Mouse (Mus musculus) neural tube, embryonic 14.5 days (tissue): ENCODE data around the gene Slc35e1. TPM values are rescaled to one million over a fixed set of nuclear protein-coding genes. Genes with fewer than 3 reads are reported as not detected.

Experiments used
- ATAC-seq: fragments of 200-750 bp; cut with Nextera tagmentation; 2 replicates; pipeline ENCODE4 v1.8.0; 2017; ENCODE audit warnings: low read depth, mild to moderate bottlenecking, moderate TSS enrichment, moderate library complexity
- H3K27ac ChIP-seq: fragments of 300-500 bp; sonication (generic); 2 replicates; pipeline ENCODE4 v1.5.1; 2014; ENCODE audit warnings: low read depth, mild to moderate bottlenecking, control low read depth, low read length, moderate library complexity, mixed read lengths
- H3K27me3 ChIP-seq: fragments of 300-500 bp; sonication (generic); 2 replicates; pipeline ENCODE4 v1.6.1; 2014; ENCODE audit warnings: low read length; ENCODE audit not compliant: control insufficient read depth, insufficient read depth
- H3K36me3 ChIP-seq: fragments of 300-500 bp; sonication (generic); 2 replicates; pipeline ENCODE4 v1.6.1; 2014; ENCODE audit warnings: low read length, mixed read lengths; ENCODE audit not compliant: control insufficient read depth, insufficient read depth
- H3K4me1 ChIP-seq: fragments of 300-500 bp; sonication (generic); 2 replicates; pipeline ENCODE4 v1.6.1; 2014; ENCODE audit warnings: low read length; ENCODE audit not compliant: control insufficient read depth, insufficient read depth
- H3K4me2 ChIP-seq: fragments of 300-500 bp; sonication (generic); 2 replicates; pipeline ENCODE4 v1.6.1; 2014; ENCODE audit warnings: mild to moderate bottlenecking, low read depth, low read length, control low read depth
- H3K4me3 ChIP-seq: fragments of 300-500 bp; sonication (generic); 2 replicates; pipeline ENCODE4 v1.5.1; 2014; ENCODE audit warnings: low read depth, low read length, control low read depth, mixed read lengths
- H3K9ac ChIP-seq: fragments of 300-500 bp; sonication (generic); replicated peaks from 2 replicates; pipeline ENCODE4 v1.6.1; 2014; ENCODE audit warnings: low read depth, mild to moderate bottlenecking, control low read depth, low read length, mixed read lengths
- H3K9me3 ChIP-seq: fragments of 300-500 bp; sonication (generic); 2 replicates; pipeline ENCODE4 v1.6.1; 2016; ENCODE audit warnings: low read length; ENCODE audit not compliant: control insufficient read depth
- WGBS: fragments of 180-500 bp; shearing (Covaris S2); extraction: QIAGEN DNeasy Blood & Tissue Kit; methylation state at CpG from one replicate; pipeline ENCODE4 v1.1.7; 2014; 5-methylcytosine and 5-hydroxymethylcytosine counted together
- microRNA-seq: library from miRNA; unstranded; fragments of <30 nt; microRNA quantifications from one replicate; pipeline ENCODE4, GENCODE M21; 2016
- polyA plus RNA-seq: library from polyadenylated mRNA; unstranded; fragments of >200 nt; fragmentation: Nextera tagmentation; extraction: Ambion mirVana; gene quantifications from 2 replicates; pipeline ENCODE4 v1.2.1, GENCODE M21; 2014

Gene Slc35e1
- polyA plus RNA-seq, 1 experiment from 2014 or later, result 9.3 TPM

GRCm38 (mm10) chr8:72438248-72439015 lies 54.0 kb downstream of the Slc35e1 start:
- Histone ChIP-seq H3K27me3 (no peaks in the 10 kb centered on the region), H3K4me1 (no peaks in the 10 kb centered on the region), H3K4me3 (no peak overlapping the region), H3K36me3 (no peaks in the 10 kb centered on the region), H3K4me2 (no peak overlapping the region), H3K9me3 (no peaks in the 10 kb centered on the region), H3K9ac (no peak overlapping the region), H3K27ac (no peak overlapping the region)
- 70% methylated on average over 8 of the region's 8 CpGs for WGBS
- ATAC-seq, result no peak

- H3K4me2 ChIP-seq, result no peak overlapping the region
- H3K9ac ChIP-seq, result no peak overlapping the region
- no peaks in the 10 kb centered on the region for H3K27me3 ChIP-seq
- no peaks in the 10 kb centered on the region for H3K4me1 ChIP-seq
- ATAC-seq, result no peak
- 33% methylated on average over 2 of the region's 2 CpGs for WGBS
- H3K4me3 ChIP-seq, result no peak overlapping the region
- no peaks in the 10 kb centered on the region for H3K36me3 ChIP-seq
- no peak overlapping the region for H3K27ac ChIP-seq
- H3K9me3 ChIP-seq, result no peaks in the 10 kb centered on the region
These were observed 57.5 kb downstream of the Slc35e1 start for GRCm38 (mm10) chr8:72434952-72435351.

Small RNAs within 50 kb of the gene (microRNA-seq; reads per million reads assigned to microRNA genes)
- gene Gm28019, result not detected
- gene Mir7068, result 1.4 reads per million

Other genes starting within 250 kb of the Slc35e1 start
- 12.3 and 13.8 TPM in 2 replicates for gene Gm10282, start 187.4 kb downstream of the Slc35e1 start, polyA plus RNA-seq
- gene Klf2, start 173.6 kb downstream of the Slc35e1 start, polyA plus RNA-seq, result 4.3 and 6.7 TPM in 2 replicates
- 63.3 and 66.1 TPM in 2 replicates for gene Eps15l1, start 71.2 kb downstream of the Slc35e1 start, polyA plus RNA-seq
- gene Calr3, start 48.7 kb downstream of the Slc35e1 start, polyA plus RNA-seq, result 0.59 and 1.3 TPM in 2 replicates
- 15.2 and 16.3 TPM in 2 replicates for gene 1700030K09Rik, start 48.7 kb downstream of the Slc35e1 start, polyA plus RNA-seq
- gene Cherp, start 17.4 kb downstream of the Slc35e1 start, polyA plus RNA-seq, result 42.3 and 49.8 TPM in 2 replicates
- 11.4 and 14.6 TPM in 2 replicates for gene Med26, start 55.7 kb upstream of the Slc35e1 start, polyA plus RNA-seq
- gene Smim7, start 78.5 kb upstream of the Slc35e1 start, polyA plus RNA-seq, result 133 and 144 TPM in 2 replicates
- 27.9 and 31.6 TPM in 2 replicates for gene Tmem38a, start 79.4 kb upstream of the Slc35e1 start, polyA plus RNA-seq
- gene Nwd1, start 154.1 kb upstream of the Slc35e1 start, polyA plus RNA-seq, result 2.1 and 2.6 TPM in 2 replicates
- gene Sin3b, start 230.7 kb upstream of the Slc35e1 start, polyA plus RNA-seq, result 177 and 182 TPM in 2 replicates